Comparison of ENCODE assay signal across 8 mouse cellular contexts in genomic region chr10:83648131-83649020, GRCm38 (mm10). TPM values are rescaled to one million over a fixed set of nuclear protein-coding genes. Genes with fewer than 3 reads are reported as not detected.
DNase-seq lines count a peak whose midpoint lies in the region; ATAC-seq lines count a peak whose summit lies in the region.

Gene Appl2, minus strand, starts transcription at chr10:83648738.

- H3K27me3 ChIP-seq in hindbrain, embryonic 15.5 days = no peaks in the 10 kb centered on the region

- ATAC-seq in hindbrain, embryonic 15.5 days (ENCODE audit: low FRiP score, low read depth) = peak; percentile 96

- peak within 1 kb of the TSS; percentile 91 for H3K4me3 ChIP-seq in hindbrain, embryonic 15.5 days

- H3K36me3 ChIP-seq in hindbrain, embryonic 15.5 days = no peaks in the 10 kb centered on the region

- DNase-seq in R1 (ENCODE audit: low read depth, low spot score) = peak; percentile 80
- DNase-seq in cerebellum, postnatal 14 days = peak; percentile 96 to 97
- DNase-seq in gastrocnemius, adult 18-20 months (ENCODE audit: low spot score) = peak; percentile 95
- peak; percentile 88 for DNase-seq in left cerebral cortex, adult 11 months (ENCODE audit: low spot score)
- peak; percentile 97 for DNase-seq in lung, postnatal 36 days
- peak; percentile 90 for DNase-seq in retina, embryonic 14.5 days (ENCODE audit: low spot score)
- peak; percentile 46 to 60 for DNase-seq in thymus, postnatal 36 days

- under 1% methylated on average over 52 of the region's 59 CpGs for WGBS in hindbrain, embryonic 15.5 days

- H3K9me3 ChIP-seq in hindbrain, embryonic 15.5 days = no peaks in the 10 kb centered on the region

- H3K4me2 ChIP-seq in hindbrain, embryonic 15.5 days = peak within 1 kb of the TSS; percentile 83

- H3K27ac ChIP-seq in hindbrain, embryonic 15.5 days (replicated peaks) = peak within 1 kb of the TSS; percentile 87

- peak within 1 kb of the TSS; percentile 88 for H3K9ac ChIP-seq in hindbrain, embryonic 15.5 days

- H3K4me1 ChIP-seq in hindbrain, embryonic 15.5 days (replicated peaks) = peaks cover 37% of the 10 kb centered on the region

RNA-seq across cellular contexts. Expression of gene Appl2, which starts in this region (rescaled TPM):
- total RNA-seq in gastrocnemius, adult 18-20 months (2021) = 10 to 100 TPM; 17.8 to 18.4 TPM
- 46.0 and 48.9 TPM in 2 replicates for polyA plus RNA-seq in hindbrain, embryonic 15.5 days (2015; fragmentation: Nextera tagmentation; extraction: Ambion mirVana)

Comparison
In these comparisons a context has a peak if more than half of its experiments do, and no peak if none do; other contexts are left out.
1. Peak in every context shown above with its lines: DNase-seq, ATAC-seq, H3K4me3 ChIP-seq and H3K27ac ChIP-seq.